In genomic region chr5:34335539-34336096, GRCm38 (mm10) we compare ENCODE assay signal across 8 mouse cellular contexts. TPM values are rescaled to one million over a fixed set of nuclear protein-coding genes. Genes with fewer than 3 reads are reported as not detected.
DNase-seq lines count a peak whose midpoint lies in the region; ATAC-seq and TF ChIP-seq lines count a peak whose summit lies in the region.

No protein-coding gene starts in this region.

- 1% methylated on average over 21 of the region's 21 CpGs for WGBS in kidney, embryonic 15.5 days
- 1% methylated on average over 21 of the region's 21 CpGs for WGBS in bone marrow, adult 2 months
- 3% methylated on average over 21 of the region's 21 CpGs for WGBS in hindbrain, embryonic 13.5 days
- 1% methylated on average over 21 of the region's 21 CpGs for WGBS in liver, postnatal 0 days (ENCODE audit: insufficient replicate concordance)

- peak overlapping the region; percentile 92 for H3K27ac ChIP-seq in kidney, embryonic 15.5 days
- peak overlapping the region; percentile 81 for H3K27ac ChIP-seq in bone marrow, adult 2 months (ENCODE audit: control insufficient read depth, insufficient read depth, low read depth, low read length, poor library complexity)
- peak overlapping the region; percentile 92 for H3K27ac ChIP-seq in hindbrain, embryonic 13.5 days
- peak overlapping the region; percentile 86 for H3K27ac ChIP-seq in liver, postnatal 0 days (ENCODE audit: low read depth)

- peak overlapping the region; percentile 95 for H3K4me3 ChIP-seq in kidney, embryonic 15.5 days (replicated peaks)
- H3K4me3 ChIP-seq in bone marrow, adult 2 months (replicated peaks; ENCODE audit: control insufficient read depth, low read depth, low read length), result peak overlapping the region; percentile 83
- H3K4me3 ChIP-seq in hindbrain, embryonic 13.5 days, result peak overlapping the region; percentile 98
- peak overlapping the region; percentile 95 for H3K4me3 ChIP-seq in liver, postnatal 0 days (ENCODE audit: low read depth, low read length)

- peaks cover 18% of the 10 kb centered on the region; the same call in 1 of the 2 replicates for H3K4me1 ChIP-seq in kidney, embryonic 15.5 days
- no peaks in the 10 kb centered on the region; the same call in 1 of the 2 replicates for H3K4me1 ChIP-seq in bone marrow, adult 2 months (ENCODE audit: control insufficient read depth, insufficient read depth, low read length)
- peaks cover 24% of the 10 kb centered on the region for H3K4me1 ChIP-seq in hindbrain, embryonic 13.5 days (replicated peaks)
- peaks cover 14% of the 10 kb centered on the region; the same call in 1 of the 2 replicates for H3K4me1 ChIP-seq in liver, postnatal 0 days (ENCODE audit: insufficient read depth)

- TF ChIP-seq EP300 in liver, postnatal 0 days (IDR thresholded peaks at IDR 0.05; ENCODE audit: low read depth), result no peak

- H3K4me2 ChIP-seq in kidney, embryonic 15.5 days, result peak overlapping the region; percentile 67
- H3K4me2 ChIP-seq in hindbrain, embryonic 13.5 days, result peak overlapping the region; percentile 89
- peak overlapping the region; percentile 66 for H3K4me2 ChIP-seq in liver, postnatal 0 days (ENCODE audit: low read depth, low read length)

- no peak for TF ChIP-seq POLR2A in bone marrow, adult 2 months (IDR thresholded peaks at IDR 0.05; ENCODE audit: borderline replicate concordance, control insufficient read depth, low read depth, low read length)

- peaks cover 6% of the 10 kb centered on the region; the same call in 1 of the 2 replicates for H3K36me3 ChIP-seq in kidney, embryonic 15.5 days
- no peaks in the 10 kb centered on the region for H3K36me3 ChIP-seq in hindbrain, embryonic 13.5 days
- 0 out of 2 replicates have a peak, but pooled peaks cover 2% of the 10 kb centered on the region for H3K36me3 ChIP-seq in liver, postnatal 0 days (replicated peaks; ENCODE audit: insufficient read depth, low read length)

- ATAC-seq in kidney, embryonic 15.5 days (replicated peaks; ENCODE audit: low FRiP score), result peak; percentile 73
- peak; percentile 73 for ATAC-seq in hindbrain, embryonic 13.5 days (ENCODE audit: low FRiP score)
- peak; percentile 9 for ATAC-seq in liver, postnatal 0 days

- no peaks in the 10 kb centered on the region for H3K27me3 ChIP-seq in kidney, embryonic 15.5 days
- no peaks in the 10 kb centered on the region for H3K27me3 ChIP-seq in hindbrain, embryonic 13.5 days
- no peaks in the 10 kb centered on the region for H3K27me3 ChIP-seq in liver, postnatal 0 days (ENCODE audit: insufficient read depth, low read length)

- no peaks in the 10 kb centered on the region for H3K9me3 ChIP-seq in kidney, embryonic 15.5 days (replicated peaks)
- no peaks in the 10 kb centered on the region for H3K9me3 ChIP-seq in hindbrain, embryonic 13.5 days
- H3K9me3 ChIP-seq in liver, postnatal 0 days (ENCODE audit: low read length), result no peaks in the 10 kb centered on the region

- no peak for DNase-seq in kidney, adult 9 months
- DNase-seq in liver, postnatal 0 days, result no peak
- no peak for DNase-seq in retina, postnatal 1 day
- no peak for DNase-seq in layer of hippocampus, postnatal 14 days (ENCODE audit: low spot score in 2 of 2)
- DNase-seq in urinary bladder, adult 2 months (ENCODE audit: low spot score), result no peak

- TF ChIP-seq CTCF in bone marrow, adult 2 months (IDR thresholded peaks at IDR 0.05; ENCODE audit: control insufficient read depth, insufficient read depth, low read length), result no peak
- TF ChIP-seq CTCF in liver, postnatal 0 days (IDR thresholded peaks at IDR 0.05; ENCODE audit: low read depth), result no peak

- peak overlapping the region; percentile 77 for H3K9ac ChIP-seq in kidney, embryonic 15.5 days
- peak overlapping the region; percentile 98 for H3K9ac ChIP-seq in hindbrain, embryonic 13.5 days
- H3K9ac ChIP-seq in liver, postnatal 0 days (replicated peaks), result peak overlapping the region; percentile 80

RNA-seq across cellular contexts. Expression of gene Rnf4, which starts 0.5 kb away (rescaled TPM):
- polyA plus RNA-seq in kidney, embryonic 15.5 days (2015; fragmentation: Nextera tagmentation; extraction: Ambion mirVana), result 174 and 181 TPM in 2 replicates
- polyA plus RNA-seq in bone marrow, adult 2 months (2011; ENCODE audit: insufficient read depth, insufficient read length, low replicate concordance, missing spikeins), result 29.9 and 55.2 TPM in 2 replicates
- polyA plus RNA-seq in hindbrain, embryonic 13.5 days (2015; fragmentation: Nextera tagmentation; extraction: Ambion mirVana), result 131 and 140 TPM in 2 replicates
- 60.0 and 60.4 TPM in 2 replicates for polyA plus RNA-seq in liver, postnatal 0 days (2015; fragmentation: Nextera tagmentation; extraction: Ambion mirVana)
- 10 to 100 TPM; 77.1 to 81.4 TPM for total RNA-seq in layer of hippocampus, postnatal 14 days (2021)
- polyA plus RNA-seq in urinary bladder, adult 2 months (2012; rRNA removed), result 95.1 and 121 TPM in 2 replicates

RNA-seq across cellular contexts. Expression of gene Fam193a, which starts 34.1 kb away (rescaled TPM):
- polyA plus RNA-seq in kidney, embryonic 15.5 days (2015; fragmentation: Nextera tagmentation; extraction: Ambion mirVana), result 10.6 and 13.0 TPM in 2 replicates
- 13.0 and 23.9 TPM in 2 replicates for polyA plus RNA-seq in bone marrow, adult 2 months (2011; ENCODE audit: insufficient read depth, insufficient read length, low replicate concordance, missing spikeins)
- polyA plus RNA-seq in hindbrain, embryonic 13.5 days (2015; fragmentation: Nextera tagmentation; extraction: Ambion mirVana), result 16.7 and 17.6 TPM in 2 replicates
- 2.2 and 2.7 TPM in 2 replicates for polyA plus RNA-seq in liver, postnatal 0 days (2015; fragmentation: Nextera tagmentation; extraction: Ambion mirVana)
- total RNA-seq in layer of hippocampus, postnatal 14 days (2021), result 10 to 100 TPM; 40.5 to 41.7 TPM
- 17.1 and 21.2 TPM in 2 replicates for polyA plus RNA-seq in urinary bladder, adult 2 months (2012; rRNA removed)

RNA-seq across cellular contexts. Expression of gene Cfap99, which starts 47.2 kb away (rescaled TPM):
- not detected in 2 replicates for polyA plus RNA-seq in kidney, embryonic 15.5 days (2015; fragmentation: Nextera tagmentation; extraction: Ambion mirVana)
- not detected in 2 replicates for polyA plus RNA-seq in bone marrow, adult 2 months (2011; ENCODE audit: insufficient read depth, insufficient read length, low replicate concordance, missing spikeins)
- 0.08 TPM in 1 of 2 replicates, not detected in the other for polyA plus RNA-seq in hindbrain, embryonic 13.5 days (2015; fragmentation: Nextera tagmentation; extraction: Ambion mirVana)
- polyA plus RNA-seq in liver, postnatal 0 days (2015; fragmentation: Nextera tagmentation; extraction: Ambion mirVana), result not detected in 2 replicates
- total RNA-seq in layer of hippocampus, postnatal 14 days (2021), result under 1 TPM; 0.39 to 0.41 TPM
- polyA plus RNA-seq in urinary bladder, adult 2 months (2012; rRNA removed), result 0.07 and 0.28 TPM in 2 replicates

RNA-seq across cellular contexts. Expression of gene Zfyve28, which starts 47.4 kb away (rescaled TPM):
- 0.37 and 0.77 TPM in 2 replicates for polyA plus RNA-seq in kidney, embryonic 15.5 days (2015; fragmentation: Nextera tagmentation; extraction: Ambion mirVana)
- 1.0 and 3.0 TPM in 2 replicates for polyA plus RNA-seq in bone marrow, adult 2 months (2011; ENCODE audit: insufficient read depth, insufficient read length, low replicate concordance, missing spikeins)
- 4.6 and 5.4 TPM in 2 replicates for polyA plus RNA-seq in hindbrain, embryonic 13.5 days (2015; fragmentation: Nextera tagmentation; extraction: Ambion mirVana)
- polyA plus RNA-seq in liver, postnatal 0 days (2015; fragmentation: Nextera tagmentation; extraction: Ambion mirVana), result 0.02 and 0.14 TPM in 2 replicates
- total RNA-seq in layer of hippocampus, postnatal 14 days (2021), result 10 to 100 TPM; 26.4 to 26.6 TPM
- 3.8 and 4.1 TPM in 2 replicates for polyA plus RNA-seq in urinary bladder, adult 2 months (2012; rRNA removed)

Comparison
In these comparisons a context has a peak if more than half of its experiments do, and no peak if none do; other contexts are left out.
1. ATAC-seq: peak in every context shown above with its lines; median percentile 73 in kidney, embryonic 15.5 days; 73 in hindbrain, embryonic 13.5 days; 9 in liver, postnatal 0 days.